Mouse (Mus musculus) hindbrain, embryonic 11.5 days (tissue): ENCODE measurements around the gene Rplp2. TPM values are rescaled to one million over a fixed set of nuclear protein-coding genes. Genes with fewer than 3 reads are reported as not detected.
"Not testable (repeated sequence)": the region's sequence is repeated elsewhere in the genome, so short reads cannot be mapped to it uniquely, and the experiment has no call there.

Experiments
- ATAC-seq: fragments of 200-750 bp; cut with Nextera tagmentation; 2 replicates; pipeline ENCODE4 v1.8.0; 2017; ENCODE audit warnings: mild to moderate bottlenecking, moderate TSS enrichment, moderate library complexity; ENCODE audit not compliant: low FRiP score
- DNase-seq: peaks from one replicate; pipeline ENCODE4 v3.0.0-alpha.2; 2015; ENCODE audit warnings: low spot score
- H3K27ac ChIP-seq: fragments of 300-500 bp; sonication (generic); 2 replicates; pipeline ENCODE4 v1.5.1; 2014; ENCODE audit warnings: mild to moderate bottlenecking, low read depth, low read length
- H3K27me3 ChIP-seq: fragments of 300-500 bp; sonication (generic); 2 replicates; pipeline ENCODE4 v1.6.1; 2014; ENCODE audit warnings: mild to moderate bottlenecking, low read length, moderate library complexity, mixed read lengths; ENCODE audit not compliant: control insufficient read depth, insufficient read depth
- H3K36me3 ChIP-seq: fragments of 300-500 bp; sonication (generic); 2 replicates; pipeline ENCODE4 v1.6.1; 2014; ENCODE audit warnings: mild to moderate bottlenecking, low read length, moderate library complexity, mixed read lengths; ENCODE audit not compliant: control insufficient read depth, insufficient read depth
- H3K4me1 ChIP-seq: fragments of 300-500 bp; sonication (generic); replicated peaks from 2 replicates; pipeline ENCODE4 v1.6.1; 2014; ENCODE audit warnings: low read length, mixed read lengths; ENCODE audit not compliant: control insufficient read depth, insufficient read depth
- H3K4me2 ChIP-seq: fragments of 300-500 bp; sonication (generic); replicated peaks from 2 replicates; pipeline ENCODE4 v1.6.1; 2014; ENCODE audit warnings: mild to moderate bottlenecking, low read depth, low read length
- H3K4me3 ChIP-seq: fragments of 300-500 bp; sonication (generic); 2 replicates; pipeline ENCODE4 v1.5.1; 2014; ENCODE audit warnings: low read depth, low read length
- H3K9ac ChIP-seq: fragments of 300-500 bp; sonication (generic); 2 replicates; pipeline ENCODE4 v1.6.1; 2014; ENCODE audit warnings: low read depth, low read length
- H3K9me3 ChIP-seq: fragments of 300-500 bp; sonication (generic); 2 replicates; pipeline ENCODE4 v1.6.1; 2016; ENCODE audit warnings: low read length; ENCODE audit not compliant: control insufficient read depth
- WGBS: fragments of 180-500 bp; shearing (Covaris S2); extraction: QIAGEN DNeasy Blood & Tissue Kit; methylation state at CpG from one replicate; pipeline ENCODE4 v1.1.7; 2014; 5-methylcytosine and 5-hydroxymethylcytosine counted together
- polyA plus RNA-seq: library from polyadenylated mRNA; unstranded; fragments of >200 nt; fragmentation: Nextera tagmentation; extraction: Ambion mirVana; gene quantifications from 2 replicates; pipeline ENCODE4 v1.2.1, GENCODE M21; 2014

The Rplp2 gene
- polyA plus RNA-seq = 870 and 939 TPM in 2 replicates

DNA sequence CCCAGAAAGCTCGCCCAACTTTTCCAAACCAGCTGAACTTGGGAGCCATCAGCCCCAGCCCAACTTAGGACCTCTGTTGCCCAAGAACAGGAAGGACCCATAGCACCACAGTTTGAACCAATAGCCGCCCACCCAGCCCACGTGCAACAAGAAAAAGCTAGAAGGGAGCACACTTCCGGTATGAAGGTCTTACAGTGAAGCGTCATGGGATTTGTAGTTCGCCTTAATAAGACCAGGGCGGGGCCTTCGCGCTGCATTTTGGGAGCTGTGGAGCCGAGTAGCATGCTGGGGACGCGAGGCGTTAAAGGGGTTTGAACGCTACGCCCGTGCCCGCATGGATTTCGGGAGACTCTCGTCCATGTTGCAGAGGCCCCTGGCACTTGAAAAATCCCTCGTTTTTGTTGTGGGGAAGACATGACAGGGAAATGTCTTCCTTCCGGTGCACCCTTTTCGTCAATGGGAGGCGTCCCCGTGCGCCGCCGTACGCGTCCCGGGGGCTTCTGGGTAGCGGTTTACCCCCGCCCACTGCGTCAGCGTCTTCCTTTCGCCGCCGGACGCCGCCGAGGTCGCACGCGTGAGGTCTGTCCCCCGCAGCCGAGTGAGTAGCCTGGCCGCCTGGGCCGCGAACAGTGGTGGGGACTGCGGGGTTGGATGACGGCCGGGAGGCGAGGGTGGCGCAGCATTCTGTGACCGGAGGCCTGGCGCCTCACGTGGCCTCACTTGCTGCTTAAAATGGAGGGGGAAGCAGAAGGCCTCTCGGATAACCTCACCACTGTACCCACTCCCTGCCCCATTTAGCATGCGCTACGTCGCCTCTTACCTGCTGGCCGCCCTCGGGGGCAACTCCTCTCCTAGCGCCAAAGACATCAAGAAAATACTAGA is at the start of gene Rplp2:
Gene Rplp2 (plus strand): TSS at position 261 of the 882 bp plus-strand sequence.
- no peaks in the 10 kb centered on the region for H3K27me3 ChIP-seq
- peak within 1 kb of the TSS; percentile 90 for H3K9ac ChIP-seq
- peak; percentile 90 for ATAC-seq
- peaks cover 11% of the 10 kb centered on the region for H3K4me1 ChIP-seq
- DNase-seq = peak; percentile 93
- peak within 1 kb of the TSS; percentile 87 for H3K4me3 ChIP-seq
- H3K4me2 ChIP-seq = peak within 1 kb of the TSS; percentile 55
- no peaks in the 10 kb centered on the region for H3K9me3 ChIP-seq
- WGBS = under 1% methylated on average over 63 of the region's 63 CpGs
- H3K27ac ChIP-seq = peak within 1 kb of the TSS; percentile 74
- 0 out of 2 replicates have a peak, but pooled peaks cover 2% of the 10 kb centered on the region for H3K36me3 ChIP-seq

DNA sequence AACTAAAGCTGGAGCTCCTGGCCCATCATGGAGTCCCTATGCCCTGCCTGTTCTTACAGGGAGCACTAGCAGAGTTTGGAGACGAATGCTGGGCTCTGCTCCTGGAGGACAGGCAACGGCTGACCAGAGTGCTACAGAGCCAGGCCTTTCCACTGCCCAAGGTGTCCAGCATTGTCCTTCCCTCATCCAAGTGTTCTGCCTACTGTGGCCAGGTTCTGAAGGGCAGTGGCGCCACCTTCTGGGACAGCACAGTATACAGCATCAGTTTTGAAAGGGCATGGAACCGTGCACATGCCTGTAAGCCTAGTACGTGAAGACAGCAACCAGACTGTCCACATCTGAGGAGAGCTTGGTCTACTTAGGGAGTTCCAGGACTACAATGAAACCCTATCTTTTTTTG is 43.9 kb upstream of the Rplp2 start:
- DNase-seq = peak; percentile 59

GRCm38 (mm10) chr7:141405466-141405865 is 41.7 kb upstream of the Rplp2 start:
- H3K9ac ChIP-seq = no peak overlapping the region
- 87% methylated on average over 4 of the region's 4 CpGs for WGBS
- no peak overlapping the region for H3K27ac ChIP-seq
- no peak for ATAC-seq
- H3K36me3 ChIP-seq = peaks cover 8% of the 10 kb centered on the region
- H3K4me2 ChIP-seq = no peak overlapping the region
- H3K4me3 ChIP-seq = no peak overlapping the region
- no peaks in the 10 kb centered on the region for H3K4me1 ChIP-seq
- no peak for DNase-seq
- H3K27me3 ChIP-seq = no peaks in the 10 kb centered on the region
- H3K9me3 ChIP-seq = no peaks in the 10 kb centered on the region

More for the DNA sequence above, 43.9 kb upstream of the Rplp2 start:
- Histone ChIP-seq H3K9me3 (no peaks in the 10 kb centered on the region), H3K36me3 (peaks cover 8% of the 10 kb centered on the region), H3K4me1 (no peaks in the 10 kb centered on the region), H3K4me2 (no peak overlapping the region), H3K27ac (no peak overlapping the region), H3K4me3 (no peak overlapping the region), H3K27me3 (no peaks in the 10 kb centered on the region), H3K9ac (no peak overlapping the region)
- ATAC-seq = peak; percentile 51; the same call in 1 of the 2 replicates
- WGBS = 56% methylated on average over 5 of the region's 5 CpGs

DNA sequence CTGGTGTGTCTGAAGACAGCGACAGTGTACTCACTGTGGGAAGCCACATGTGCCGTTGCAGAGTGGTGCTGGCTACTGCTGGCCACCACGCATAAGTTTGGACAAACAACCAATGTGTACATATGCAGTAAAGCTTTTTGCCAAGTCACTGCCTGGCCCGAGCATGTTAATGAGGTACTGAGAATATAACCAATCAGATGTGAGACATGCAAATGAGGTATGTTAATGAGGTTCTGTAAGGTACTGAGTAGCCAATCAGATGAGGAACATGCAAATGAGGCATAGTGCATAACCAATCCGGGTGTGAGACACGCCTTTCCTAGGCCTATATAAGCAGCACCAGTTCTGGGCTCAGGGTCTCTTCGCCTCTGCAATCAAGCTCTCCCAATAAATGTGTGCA is 39.5 kb upstream of the Rplp2 start:
- H3K9ac ChIP-seq, H3K4me3 ChIP-seq, H3K9me3 ChIP-seq, H3K36me3 ChIP-seq, H3K27me3 ChIP-seq, H3K27ac ChIP-seq, DNase-seq, ATAC-seq, H3K4me2 ChIP-seq, H3K4me1 ChIP-seq: not testable (repeated sequence)
- 98% methylated on average over 7 of the region's 7 CpGs for WGBS

GRCm38 (mm10) chr7:141408833-141409232 is 38.3 kb upstream of the Rplp2 start:
- no peaks in the 10 kb centered on the region for H3K27me3 ChIP-seq
- H3K4me3 ChIP-seq = no peak overlapping the region
- H3K4me1 ChIP-seq = no peaks in the 10 kb centered on the region
- no peak overlapping the region for H3K27ac ChIP-seq
- DNase-seq (peak; percentile 89), ATAC-seq (peak; percentile 63)
- WGBS = 16% methylated on average over 11 of the region's 11 CpGs
- no peaks in the 10 kb centered on the region for H3K9me3 ChIP-seq
- H3K4me2 ChIP-seq = no peak overlapping the region
- H3K36me3 ChIP-seq = 0 out of 2 replicates have a peak, but pooled peaks cover 2% of the 10 kb centered on the region
- no peak overlapping the region for H3K9ac ChIP-seq

DNA sequence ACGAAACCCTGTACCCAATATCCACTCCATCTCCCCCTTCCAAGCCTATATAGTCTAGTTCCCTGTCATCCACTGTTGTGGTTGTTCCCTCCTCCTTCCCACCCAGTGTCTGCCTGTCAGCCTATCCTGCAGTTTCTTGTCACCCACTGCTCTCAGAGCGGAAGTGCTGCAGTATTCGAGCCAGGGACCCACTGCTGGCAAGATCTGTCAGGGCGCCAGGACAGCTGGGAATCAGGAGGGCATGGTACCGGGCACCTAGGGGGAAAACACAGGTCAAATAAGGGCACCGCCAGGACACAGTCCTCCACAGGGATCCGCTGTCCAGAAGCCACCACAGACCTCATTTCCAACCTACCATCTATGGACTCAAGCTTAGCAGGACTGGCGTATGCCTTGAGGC is 36.5 kb upstream of the Rplp2 start:
- H3K4me2 ChIP-seq = no peak overlapping the region
- no peaks in the 10 kb centered on the region for H3K4me1 ChIP-seq
- H3K9me3 ChIP-seq = no peaks in the 10 kb centered on the region
- DNase-seq (no peak), ATAC-seq (no peak)
- H3K4me3 ChIP-seq = no peak overlapping the region
- H3K27me3 ChIP-seq = no peaks in the 10 kb centered on the region
- H3K9ac ChIP-seq = no peak overlapping the region
- H3K27ac ChIP-seq = no peak overlapping the region
- WGBS = 90% methylated on average over 8 of the region's 8 CpGs
- 0 out of 2 replicates have a peak, but pooled peaks cover 2% of the 10 kb centered on the region for H3K36me3 ChIP-seq

DNA sequence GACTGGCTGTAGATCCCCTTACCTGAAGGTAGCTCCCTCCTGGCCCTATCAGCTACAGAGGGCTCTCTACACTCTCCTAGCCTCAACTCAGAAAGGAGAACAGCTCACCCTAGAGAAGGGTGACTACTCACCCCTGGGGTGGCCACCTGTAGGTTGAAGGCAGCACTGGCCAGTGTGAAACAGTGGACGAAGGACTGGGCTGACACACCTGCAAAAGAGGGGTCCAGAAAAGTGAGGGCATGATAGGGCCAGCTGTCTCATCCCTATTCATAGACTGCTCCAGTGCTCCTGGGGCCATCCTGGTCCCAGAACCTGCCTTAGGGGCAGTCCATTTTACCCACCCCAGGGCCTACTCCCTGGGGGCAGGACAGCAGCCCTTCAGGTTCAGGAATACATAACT is 35.5 kb upstream of the Rplp2 start:
- no peak overlapping the region for H3K27ac ChIP-seq
- no peaks in the 10 kb centered on the region for H3K27me3 ChIP-seq
- H3K9ac ChIP-seq = no peak overlapping the region
- no peaks in the 10 kb centered on the region for H3K4me1 ChIP-seq
- no peaks in the 10 kb centered on the region for H3K9me3 ChIP-seq
- H3K4me3 ChIP-seq = no peak overlapping the region
- ATAC-seq (no peak), DNase-seq (no peak)
- 0 out of 2 replicates have a peak, but pooled peaks cover 2% of the 10 kb centered on the region for H3K36me3 ChIP-seq
- no peak overlapping the region for H3K4me2 ChIP-seq
- 88% methylated on average over 1 of the region's 1 CpGs for WGBS

DNA sequence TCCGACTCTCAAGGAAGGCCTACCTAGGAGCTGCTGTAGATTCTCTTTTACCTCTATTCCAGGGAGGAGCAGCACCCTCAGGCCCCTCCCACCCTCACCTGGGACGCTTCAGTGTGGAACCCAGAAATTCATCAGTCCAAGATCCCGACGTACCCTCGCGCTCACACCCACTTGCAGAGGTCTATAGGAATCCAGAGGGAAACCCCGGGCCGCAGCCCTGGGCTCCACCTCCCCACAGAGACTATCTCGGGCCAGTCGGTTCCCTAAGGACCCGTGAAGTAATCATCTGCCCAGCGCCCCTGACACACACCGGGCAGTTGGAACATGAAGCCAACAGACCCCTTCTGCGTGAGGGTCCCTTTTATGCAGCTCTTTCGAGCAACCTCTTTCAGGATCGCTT is 33.8 kb upstream of the Rplp2 start:
- Histone ChIP-seq H3K4me2 (peak overlapping the region; percentile 79), H3K27me3 (no peaks in the 10 kb centered on the region), H3K9ac (peak overlapping the region; percentile 83), H3K4me3 (peak overlapping the region; percentile 76), H3K27ac (peak overlapping the region; percentile 78), H3K4me1 (no peaks in the 10 kb centered on the region), H3K9me3 (no peaks in the 10 kb centered on the region), H3K36me3 (0 out of 2 replicates have a peak, but pooled peaks cover 2% of the 10 kb centered on the region)
- peak; percentile 38 for DNase-seq
- ATAC-seq = peak; percentile 10
- 4% methylated on average over 16 of the region's 16 CpGs for WGBS
